7 mouse cellular contexts compared by ENCODE assay signal in the genomic region with DNA sequence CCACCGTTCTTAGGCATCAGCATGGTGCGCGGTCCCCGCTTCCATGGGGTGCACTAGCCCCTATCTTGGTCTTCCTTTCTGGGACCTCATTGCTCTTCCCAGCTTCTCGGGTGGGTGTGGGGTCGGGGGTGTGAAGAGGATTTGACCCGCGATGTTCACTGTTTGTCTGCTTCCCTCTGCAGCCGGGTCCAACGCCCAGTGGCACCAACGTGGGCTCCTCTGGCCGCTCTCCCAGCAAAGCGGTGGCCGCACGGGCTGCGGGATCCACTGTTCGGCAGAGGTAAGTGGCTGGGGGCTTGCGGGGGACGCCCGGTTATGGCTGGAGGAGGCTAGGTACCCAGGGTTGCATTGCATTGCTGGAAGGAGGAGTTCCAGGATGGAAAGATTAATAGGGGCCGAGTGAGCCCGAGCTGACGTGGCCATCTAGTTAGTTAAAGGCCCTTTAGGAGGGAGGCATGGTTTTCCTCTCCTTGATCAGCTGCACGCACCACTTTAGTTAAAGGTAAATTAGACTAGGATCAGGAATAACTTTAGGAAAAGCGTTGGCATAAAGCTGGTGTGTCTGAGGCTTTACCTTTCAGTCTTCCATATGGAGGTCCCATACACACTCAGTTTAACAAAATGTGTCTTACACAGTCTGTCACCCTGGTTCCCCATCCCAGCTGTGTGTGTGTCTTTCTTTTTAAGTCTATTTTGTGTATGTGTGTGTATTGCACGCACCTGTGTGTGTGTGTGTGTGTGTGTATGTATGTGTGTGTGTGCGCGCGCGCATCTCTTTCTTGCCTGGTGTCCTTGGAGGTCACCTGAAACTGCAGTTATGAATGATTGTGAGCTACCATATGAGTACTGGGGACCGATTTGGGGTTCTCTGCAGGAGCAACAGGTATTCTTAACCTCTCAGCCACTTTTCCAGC. TPM values are rescaled to one million over a fixed set of nuclear protein-coding genes. Genes with fewer than 3 reads are reported as not detected.
A peak's percentile ranks its signal among the peaks of the same experiment; 100 is the strongest.
DNase-seq lines count a peak whose midpoint lies in the region; ATAC-seq and TF ChIP-seq lines count a peak whose summit lies in the region.

No protein-coding gene starts in this region.

- H3K9me3 ChIP-seq in lung, embryonic 16.5 days (ENCODE audit: control insufficient read depth, low read length) = no peaks in the 10 kb centered on the region
- H3K9me3 ChIP-seq in forebrain, postnatal 0 days (ENCODE audit: low read length) = peaks cover 6% of the 10 kb centered on the region; the same call in 1 of the 2 replicates

- H3K4me1 ChIP-seq in lung, embryonic 16.5 days (replicated peaks; ENCODE audit: control insufficient read depth, insufficient read depth, low read length) = peaks cover 17% of the 10 kb centered on the region
- H3K4me1 ChIP-seq in forebrain, postnatal 0 days (ENCODE audit: insufficient read depth) = peaks cover 12% of the 10 kb centered on the region

- H3K36me3 ChIP-seq in lung, embryonic 16.5 days (ENCODE audit: control insufficient read depth, insufficient read depth, low read length) = peaks cover 29% of the 10 kb centered on the region
- peaks cover 32% of the 10 kb centered on the region for H3K36me3 ChIP-seq in forebrain, postnatal 0 days (ENCODE audit: insufficient read depth)

- no peaks in the 10 kb centered on the region for H3K27me3 ChIP-seq in lung, embryonic 16.5 days (ENCODE audit: control insufficient read depth, insufficient read depth, low read depth, low read length)
- H3K27me3 ChIP-seq in forebrain, postnatal 0 days (ENCODE audit: insufficient read depth, low read length) = no peaks in the 10 kb centered on the region

- ATAC-seq in lung, embryonic 16.5 days (ENCODE audit: low read depth) = no peak
- no peak for ATAC-seq in forebrain, postnatal 0 days
- ATAC-seq in megakaryocyte-erythroid progenitor cell, adult 5-6 weeks (replicated peaks; ENCODE audit: low FRiP score, low TSS enrichment, poor library complexity, severe bottlenecking) = peak; percentile 40

- H3K27ac ChIP-seq in lung, embryonic 16.5 days (ENCODE audit: low read length) = peak overlapping the region; percentile 96
- peak overlapping the region; percentile 99 for H3K27ac ChIP-seq in forebrain, postnatal 0 days (ENCODE audit: low read depth, low read length)

- DNase-seq in lung, postnatal 36 days = no peak
- peak; percentile 20 for DNase-seq in c-Kit-negative CD71-positive TER-119-positive erythroid progenitor cells, embryonic 14.5 days (ENCODE audit: low read depth, low spot score)
- no peak for DNase-seq in forebrain, postnatal 0 days
- no peak for DNase-seq in left cerebral cortex, adult 9 months (ENCODE audit: low spot score in 2 of 2)
- DNase-seq in layer of hippocampus, adult 18-20 months (ENCODE audit: low spot score in 2 of 2) = no peak

- H3K9ac ChIP-seq in lung, embryonic 16.5 days (ENCODE audit: low read length) = peak overlapping the region; percentile 89
- H3K9ac ChIP-seq in forebrain, postnatal 0 days = peak overlapping the region; percentile 94

- 11% methylated on average over 31 of the region's 31 CpGs for WGBS in lung, embryonic 16.5 days
- WGBS in forebrain, postnatal 0 days = 16% methylated on average over 31 of the region's 31 CpGs

- H3K4me3 ChIP-seq in lung, embryonic 16.5 days (ENCODE audit: low read length) = peak overlapping the region; percentile 92
- peak overlapping the region; percentile 60 for H3K4me3 ChIP-seq in forebrain, postnatal 0 days (ENCODE audit: low read depth, low read length)

- no peak for TF ChIP-seq CTCF in forebrain, postnatal 0 days (IDR thresholded peaks at IDR 0.05; ENCODE audit: low read depth)

- peak overlapping the region; percentile 81 for H3K4me2 ChIP-seq in lung, embryonic 16.5 days (ENCODE audit: low read depth, low read length)
- H3K4me2 ChIP-seq in forebrain, postnatal 0 days (ENCODE audit: low read depth) = peak overlapping the region; percentile 79

RNA-seq across cellular contexts. Expression of a gene that starts 0.5 kb away (rescaled TPM):
- polyA plus RNA-seq in lung, embryonic 16.5 days (2015; fragmentation: Nextera tagmentation; extraction: Ambion mirVana) = 380 and 404 TPM in 2 replicates
- 233 and 244 TPM in 2 replicates for total RNA-seq in forebrain, postnatal 0 days (2014; rRNA removed)
- 254 and 312 TPM in 2 replicates for polyA plus RNA-seq in forebrain, postnatal 0 days (2015; fragmentation: Nextera tagmentation; extraction: Ambion mirVana)
- total RNA-seq in megakaryocyte-erythroid progenitor cell, adult 5-6 weeks (2014; fragmentation: Nextera tagmentation) = 209 and 292 TPM in 2 replicates
- total RNA-seq in megakaryocyte-erythroid progenitor cell, adult 5-6 weeks (2017) = 189 and 247 TPM in 2 replicates
- 10 to 100 TPM; 49.6 to 50.9 TPM for total RNA-seq in layer of hippocampus, adult 18-20 months (2021)

RNA-seq across cellular contexts. Expression of a gene that starts 0.9 kb away (rescaled TPM):
- polyA plus RNA-seq in lung, embryonic 16.5 days (2015; fragmentation: Nextera tagmentation; extraction: Ambion mirVana) = 47.3 and 48.1 TPM in 2 replicates
- total RNA-seq in forebrain, postnatal 0 days (2014; rRNA removed) = 124 and 194 TPM in 2 replicates
- polyA plus RNA-seq in forebrain, postnatal 0 days (2015; fragmentation: Nextera tagmentation; extraction: Ambion mirVana) = 201 and 259 TPM in 2 replicates
- total RNA-seq in megakaryocyte-erythroid progenitor cell, adult 5-6 weeks (2014; fragmentation: Nextera tagmentation) = 28.0 and 28.5 TPM in 2 replicates
- total RNA-seq in megakaryocyte-erythroid progenitor cell, adult 5-6 weeks (2017) = 15.6 and 18.3 TPM in 2 replicates
- total RNA-seq in layer of hippocampus, adult 18-20 months (2021) = 100 to 1,000 TPM; 138 to 142 TPM
